Mouse (Mus musculus) liver, embryonic 12.5 days (tissue): ENCODE results near the gene Cd2. TPM values are rescaled to one million over a fixed set of nuclear protein-coding genes. Genes with fewer than 3 reads are reported as not detected.

Source experiments
- ATAC-seq: fragments of 200-750 bp; cut with Nextera tagmentation; 2 replicates; pipeline ENCODE4 v1.8.0; 2017; ENCODE audit warnings: moderate number of reproducible peaks, mild to moderate bottlenecking, moderate library complexity
- H3K27ac ChIP-seq: fragments of 300-500 bp; sonication (generic); 2 replicates; pipeline ENCODE4 v1.5.1; 2016; ENCODE audit warnings: mild to moderate bottlenecking
- H3K27me3 ChIP-seq: fragments of 300-500 bp; sonication (generic); replicated peaks from 2 replicates; pipeline ENCODE4 v1.6.1; 2016; ENCODE audit warnings: mild to moderate bottlenecking, moderate library complexity
- H3K36me3 ChIP-seq: fragments of 300-500 bp; sonication (generic); 2 replicates; pipeline ENCODE4 v1.6.1; 2016; ENCODE audit warnings: mild to moderate bottlenecking, moderate library complexity
- H3K4me1 ChIP-seq: fragments of 300-500 bp; sonication (generic); 2 replicates; pipeline ENCODE4 v1.6.1; 2016
- H3K4me2 ChIP-seq: fragments of 300-500 bp; sonication (generic); 2 replicates; pipeline ENCODE4 v1.6.1; 2016; ENCODE audit warnings: mild to moderate bottlenecking, moderate library complexity
- H3K4me3 ChIP-seq: fragments of 300-500 bp; sonication (generic); 2 replicates; pipeline ENCODE4 v1.5.1; 2016; ENCODE audit warnings: mild to moderate bottlenecking, moderate library complexity
- H3K9ac ChIP-seq: fragments of 300-500 bp; sonication (generic); 2 replicates; pipeline ENCODE4 v1.6.1; 2016; ENCODE audit warnings: mild to moderate bottlenecking, moderate library complexity
- H3K9me3 ChIP-seq: fragments of 300-500 bp; sonication (generic); replicated peaks from 2 replicates; pipeline ENCODE4 v1.6.1; 2016; ENCODE audit warnings: mild to moderate bottlenecking, moderate library complexity
- WGBS: fragments of 180-500 bp; shearing (Covaris S2); methylation state at CpG from one replicate; pipeline ENCODE4 v1.1.7; 2016; ENCODE audit not compliant: insufficient replicate concordance; 5-methylcytosine and 5-hydroxymethylcytosine counted together
- polyA plus RNA-seq: library from polyadenylated mRNA; unstranded; fragments of >200 nt; fragmentation: Nextera tagmentation; extraction: Ambion mirVana; gene quantifications from 2 replicates; pipeline ENCODE4 v1.2.1, GENCODE M21; 2016

Gene Cd2
- polyA plus RNA-seq, 1 experiment from 2014 or later: not detected

DNA sequence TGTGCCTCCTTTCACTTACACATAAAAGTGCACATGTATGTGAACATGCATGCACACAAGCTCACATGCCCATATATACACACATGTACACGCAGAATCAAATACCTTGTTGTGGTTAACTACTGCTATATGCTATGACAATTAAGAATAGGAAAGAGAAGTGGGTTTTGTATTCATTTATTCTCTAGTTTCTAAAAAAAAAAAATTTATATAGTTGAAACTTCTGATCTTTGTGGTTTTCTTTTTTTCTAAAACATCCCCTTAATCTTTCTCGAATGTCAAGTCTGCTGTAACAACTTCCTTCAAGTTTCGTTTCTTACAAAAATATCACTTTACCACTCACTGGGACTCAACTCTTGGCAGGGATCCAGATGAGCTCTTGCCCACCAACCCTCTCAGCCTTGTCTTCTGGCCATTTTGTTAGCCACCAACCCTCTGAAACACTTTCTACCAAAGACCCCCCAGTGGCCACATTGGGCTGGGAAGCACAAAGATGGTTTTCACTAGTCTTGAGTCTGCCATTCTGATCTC lies 22.1 kb downstream of the Cd2 start:
- ATAC-seq: no peak
- Histone ChIP-seq H3K9ac (no peak overlapping the region), H3K9me3 (no peaks in the 10 kb centered on the region)

DNA sequence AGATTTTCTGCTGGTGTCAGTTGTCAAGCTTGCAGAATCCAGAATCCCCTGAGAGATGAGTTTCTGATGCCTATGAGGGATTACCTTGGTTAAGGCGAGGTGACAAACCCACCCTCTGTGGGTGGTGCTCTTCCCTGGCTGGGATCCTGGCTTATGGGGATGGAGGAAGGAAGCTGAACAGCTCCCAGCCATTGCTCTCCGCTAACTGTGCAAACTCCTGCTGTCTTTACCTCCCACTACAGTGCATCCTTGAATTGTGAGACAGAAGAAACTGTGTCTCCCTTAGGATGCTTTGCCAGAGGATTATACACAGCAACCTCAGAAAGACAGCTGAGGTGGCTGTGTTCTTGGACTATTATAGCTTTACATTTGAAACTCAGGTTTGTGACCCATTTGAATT lies 28.8 kb downstream of the Cd2 start:
- no peak overlapping the region for H3K27ac ChIP-seq
- H3K9ac ChIP-seq: no peak overlapping the region
- H3K4me3 ChIP-seq: no peak overlapping the region
- ATAC-seq: no peak
- H3K27me3 ChIP-seq: no peaks in the 10 kb centered on the region
- H3K4me2 ChIP-seq: no peak overlapping the region
- WGBS: 33% methylated on average over 2 of the region's 2 CpGs
- no peaks in the 10 kb centered on the region for H3K36me3 ChIP-seq
- no peaks in the 10 kb centered on the region for H3K9me3 ChIP-seq
- no peaks in the 10 kb centered on the region for H3K4me1 ChIP-seq

More for the DNA sequence above, 22.1 kb downstream of the Cd2 start:
- 53% methylated on average over 3 of the region's 3 CpGs for WGBS
- no peaks in the 10 kb centered on the region for H3K27me3 ChIP-seq
- H3K4me1 ChIP-seq: no peaks in the 10 kb centered on the region
- H3K27ac ChIP-seq: no peak overlapping the region
- H3K4me2 ChIP-seq: no peak overlapping the region
- no peak overlapping the region for H3K4me3 ChIP-seq
- no peaks in the 10 kb centered on the region for H3K36me3 ChIP-seq

DNA sequence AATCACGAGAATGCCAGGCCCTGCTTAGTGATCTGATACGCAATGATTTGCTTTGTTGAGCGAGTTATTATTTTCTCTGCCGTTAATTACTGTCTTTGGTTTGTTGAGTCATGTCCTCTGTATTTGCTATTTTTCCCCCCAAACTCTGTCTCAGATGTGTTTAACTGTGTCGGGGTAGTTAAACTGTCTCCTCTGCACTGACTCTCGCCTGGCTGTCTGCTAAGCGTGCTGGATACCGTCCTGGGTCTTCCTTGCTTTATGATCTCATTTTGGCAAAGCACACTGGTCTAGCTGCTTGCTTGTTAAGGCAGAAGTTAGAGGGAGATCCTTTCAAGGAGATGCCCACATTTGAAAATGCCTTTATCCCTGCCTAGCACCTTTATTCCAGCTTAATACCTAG lies 31.6 kb downstream of the Cd2 start:
- no peak overlapping the region for H3K4me3 ChIP-seq
- H3K27ac ChIP-seq: no peak overlapping the region
- H3K9me3 ChIP-seq: no peaks in the 10 kb centered on the region
- H3K27me3 ChIP-seq: no peaks in the 10 kb centered on the region; the same call in 1 of the 2 replicates
- no peak overlapping the region for H3K9ac ChIP-seq
- no peaks in the 10 kb centered on the region for H3K4me1 ChIP-seq
- H3K36me3 ChIP-seq: no peaks in the 10 kb centered on the region
- no peak overlapping the region for H3K4me2 ChIP-seq
- ATAC-seq: no peak
- WGBS: 80% methylated on average over 8 of the region's 8 CpGs

DNA sequence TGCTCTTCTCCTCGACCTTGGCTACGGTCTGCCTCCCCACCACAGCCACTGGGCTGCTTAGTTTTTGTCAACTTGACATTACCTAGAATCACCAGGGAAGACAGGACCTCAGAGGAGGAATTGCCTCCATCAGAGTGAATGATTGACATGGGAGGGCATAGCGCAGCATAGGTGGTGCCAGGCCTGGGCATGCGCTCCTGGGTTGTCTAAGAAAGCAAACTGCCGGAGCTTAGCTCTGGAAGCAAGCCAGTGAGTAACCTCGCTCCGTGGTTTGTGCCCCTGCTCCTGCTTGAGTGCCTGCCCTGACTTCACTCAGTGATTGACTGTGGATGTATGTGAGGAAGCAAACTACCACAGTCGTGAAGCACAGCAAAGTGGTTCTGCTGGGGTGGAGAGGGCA lies 35.6 kb downstream of the Cd2 start:
- ATAC-seq: no peak
- H3K4me1 ChIP-seq: no peaks in the 10 kb centered on the region
- WGBS: 74% methylated on average over 8 of the region's 8 CpGs
- no peak overlapping the region for H3K4me2 ChIP-seq
- H3K9ac ChIP-seq: no peak overlapping the region
- H3K9me3 ChIP-seq: no peaks in the 10 kb centered on the region
- H3K36me3 ChIP-seq: no peaks in the 10 kb centered on the region
- H3K27ac ChIP-seq: no peak overlapping the region
- no peak overlapping the region for H3K4me3 ChIP-seq
- no peaks in the 10 kb centered on the region; the same call in 1 of the 2 replicates for H3K27me3 ChIP-seq

DNA sequence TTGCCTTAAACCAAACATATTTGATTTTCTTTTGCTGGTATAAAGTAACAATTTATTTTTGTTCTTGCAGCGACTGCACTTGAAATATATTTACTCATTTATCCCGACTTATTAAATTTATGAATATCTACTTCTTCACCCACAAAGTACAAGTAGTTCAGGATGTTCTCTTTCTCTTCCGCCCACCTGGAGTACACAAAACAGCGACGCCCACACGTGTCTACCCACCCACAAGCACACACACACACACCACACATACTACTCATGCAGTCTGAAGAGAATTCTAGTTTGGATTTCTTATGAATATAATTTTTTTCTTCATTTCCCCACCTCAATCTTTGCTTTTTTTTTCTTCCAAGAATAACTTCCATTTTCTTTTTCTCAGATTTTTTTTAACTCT lies 37.9 kb downstream of the Cd2 start:
- Histone ChIP-seq H3K27me3 (no peaks in the 10 kb centered on the region; the same call in 1 of the 2 replicates), H3K36me3 (no peaks in the 10 kb centered on the region), H3K27ac (no peak overlapping the region), H3K4me3 (no peak overlapping the region), H3K4me2 (no peak overlapping the region), H3K4me1 (no peaks in the 10 kb centered on the region), H3K9ac (no peak overlapping the region), H3K9me3 (no peaks in the 10 kb centered on the region)
- WGBS: 71% methylated on average over 6 of the region's 6 CpGs
- ATAC-seq: no peak

DNA sequence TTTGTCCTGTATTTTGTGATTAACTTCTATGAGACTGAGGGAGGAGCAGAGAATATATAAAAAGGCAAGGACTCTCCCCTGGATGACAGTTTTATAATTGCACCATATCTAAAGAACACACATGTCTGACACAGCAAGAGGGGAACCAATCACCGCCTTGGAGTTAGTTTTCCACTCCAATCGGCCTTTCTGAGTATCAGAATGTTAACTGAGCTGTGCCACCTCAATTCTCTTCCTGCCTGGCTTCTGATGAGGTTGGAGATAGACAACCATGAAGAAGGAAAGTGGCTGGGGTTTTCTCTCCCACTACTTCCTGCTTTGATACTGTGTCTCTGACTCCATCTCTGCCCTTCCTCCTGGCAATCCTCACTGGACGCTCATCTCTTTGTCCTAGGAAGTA lies 42.5 kb downstream of the Cd2 start:
- no peak for ATAC-seq
- H3K27ac ChIP-seq: no peak overlapping the region

DNA sequence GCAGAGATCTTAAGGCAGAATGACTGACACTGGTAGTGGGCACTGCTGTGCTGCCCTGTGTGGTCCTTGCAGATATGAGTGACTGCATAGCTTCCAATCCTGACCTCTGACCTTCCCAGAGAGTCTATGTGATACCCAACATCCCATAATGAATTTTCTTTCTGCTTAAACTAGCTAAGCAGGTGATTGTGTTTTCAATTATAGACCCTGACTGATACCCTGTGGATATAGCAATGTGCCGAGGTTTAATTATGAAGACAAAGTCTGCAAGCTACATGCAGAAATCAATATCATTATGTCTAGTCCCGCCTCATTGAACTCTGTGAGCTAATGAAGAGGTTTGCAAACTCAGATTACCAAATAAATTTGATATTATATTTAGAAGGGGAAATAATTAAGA lies 44.7 kb downstream of the Cd2 start:
- H3K4me1 ChIP-seq: no peaks in the 10 kb centered on the region
- no peak overlapping the region for H3K4me3 ChIP-seq
- no peak overlapping the region for H3K9ac ChIP-seq
- no peaks in the 10 kb centered on the region for H3K27me3 ChIP-seq
- no peaks in the 10 kb centered on the region for H3K36me3 ChIP-seq
- 68% methylated on average over 2 of the region's 2 CpGs for WGBS
- ATAC-seq: no peak
- no peak overlapping the region for H3K4me2 ChIP-seq
- H3K9me3 ChIP-seq: no peaks in the 10 kb centered on the region
- H3K27ac ChIP-seq: no peak overlapping the region

More for the DNA sequence above, 42.5 kb downstream of the Cd2 start:
- 38% methylated on average over 3 of the region's 3 CpGs for WGBS
- H3K4me1 ChIP-seq: no peaks in the 10 kb centered on the region
- no peak overlapping the region for H3K4me2 ChIP-seq
- H3K36me3 ChIP-seq: no peaks in the 10 kb centered on the region
- H3K4me3 ChIP-seq: no peak overlapping the region
- H3K27me3 ChIP-seq: no peaks in the 10 kb centered on the region
- H3K9ac ChIP-seq: no peak overlapping the region
- no peaks in the 10 kb centered on the region for H3K9me3 ChIP-seq

DNA sequence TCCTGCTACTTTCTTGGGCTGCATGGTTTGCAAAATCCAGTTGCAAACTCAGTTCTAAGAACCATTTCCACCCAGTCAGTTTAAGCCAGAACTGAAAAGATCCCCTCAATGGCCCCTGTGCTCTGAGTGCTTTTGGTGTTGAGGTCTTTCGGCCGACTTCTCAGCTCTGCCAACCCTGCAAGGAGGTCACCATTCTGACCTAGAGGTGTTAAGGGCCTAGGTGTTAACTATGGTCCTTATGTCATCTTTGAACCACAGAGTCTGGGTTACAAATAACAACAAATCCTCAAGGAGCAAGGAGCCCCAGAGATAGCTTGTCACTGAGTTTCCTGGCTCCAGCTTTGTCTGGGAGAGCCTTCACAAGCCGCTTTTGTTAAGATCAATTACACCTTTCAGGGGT lies 45.9 kb downstream of the Cd2 start:
- WGBS: 66% methylated on average over 3 of the region's 3 CpGs

DNA sequence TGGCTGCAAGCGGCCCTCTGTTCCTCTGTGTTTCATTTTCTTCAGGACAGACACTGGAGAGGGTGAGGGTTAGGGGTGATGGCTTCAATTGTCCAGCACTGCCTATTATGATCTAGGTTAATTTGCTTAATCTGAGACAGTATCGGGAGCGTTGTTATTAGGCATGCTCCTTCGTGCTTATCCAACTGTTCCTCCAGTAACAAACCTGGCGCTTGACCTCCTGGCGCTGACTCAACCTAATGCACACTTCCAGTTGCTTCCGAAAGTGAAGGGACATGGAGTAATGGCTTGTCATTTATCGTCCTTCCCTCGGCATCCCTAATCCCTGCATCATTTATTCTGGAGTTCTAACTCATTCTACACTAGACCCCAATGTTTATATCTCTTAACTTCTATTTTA lies 46.9 kb downstream of the Cd2 start:
- 76% methylated on average over 9 of the region's 9 CpGs for WGBS
- H3K27me3 ChIP-seq: no peaks in the 10 kb centered on the region
- no peaks in the 10 kb centered on the region for H3K9me3 ChIP-seq
- H3K9ac ChIP-seq: no peak overlapping the region
- no peaks in the 10 kb centered on the region for H3K36me3 ChIP-seq
- no peaks in the 10 kb centered on the region for H3K4me1 ChIP-seq
- H3K27ac ChIP-seq: no peak overlapping the region
- ATAC-seq: no peak
- no peak overlapping the region for H3K4me2 ChIP-seq
- H3K4me3 ChIP-seq: no peak overlapping the region

More for the DNA sequence above, 45.9 kb downstream of the Cd2 start:
- H3K4me3 ChIP-seq: no peak overlapping the region
- H3K27me3 ChIP-seq: no peaks in the 10 kb centered on the region
- H3K9ac ChIP-seq: no peak overlapping the region
- H3K4me1 ChIP-seq: no peaks in the 10 kb centered on the region
- H3K36me3 ChIP-seq: no peaks in the 10 kb centered on the region
- H3K4me2 ChIP-seq: no peak overlapping the region
- H3K9me3 ChIP-seq: no peaks in the 10 kb centered on the region
- no peak overlapping the region for H3K27ac ChIP-seq
- no peak for ATAC-seq

DNA sequence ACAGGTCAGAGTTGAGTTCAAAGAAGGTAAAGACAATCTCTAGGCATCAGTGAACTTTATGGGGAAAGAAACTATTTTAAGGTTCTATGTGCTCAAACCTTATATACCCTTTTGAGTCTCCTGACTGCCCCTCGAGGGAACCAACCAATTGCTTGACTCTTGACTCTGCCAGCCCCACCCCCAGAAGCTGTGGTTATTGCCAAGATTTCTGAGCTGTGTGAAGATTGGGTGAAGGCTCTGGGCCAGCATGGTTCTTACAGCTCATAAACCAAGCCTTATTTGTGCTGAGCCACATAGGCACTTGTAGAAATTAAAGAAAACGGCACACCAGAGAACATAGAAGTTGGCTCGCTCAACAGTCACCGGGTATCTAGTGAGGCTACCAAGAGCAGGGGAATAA lies 48.5 kb downstream of the Cd2 start:
- no peak for ATAC-seq
- Histone ChIP-seq H3K4me1 (no peaks in the 10 kb centered on the region), H3K27me3 (no peaks in the 10 kb centered on the region), H3K4me2 (no peak overlapping the region), H3K9ac (no peak overlapping the region), H3K4me3 (no peak overlapping the region), H3K9me3 (no peaks in the 10 kb centered on the region), H3K27ac (no peak overlapping the region), H3K36me3 (no peaks in the 10 kb centered on the region)
- WGBS: 83% methylated on average over 4 of the region's 4 CpGs

DNA sequence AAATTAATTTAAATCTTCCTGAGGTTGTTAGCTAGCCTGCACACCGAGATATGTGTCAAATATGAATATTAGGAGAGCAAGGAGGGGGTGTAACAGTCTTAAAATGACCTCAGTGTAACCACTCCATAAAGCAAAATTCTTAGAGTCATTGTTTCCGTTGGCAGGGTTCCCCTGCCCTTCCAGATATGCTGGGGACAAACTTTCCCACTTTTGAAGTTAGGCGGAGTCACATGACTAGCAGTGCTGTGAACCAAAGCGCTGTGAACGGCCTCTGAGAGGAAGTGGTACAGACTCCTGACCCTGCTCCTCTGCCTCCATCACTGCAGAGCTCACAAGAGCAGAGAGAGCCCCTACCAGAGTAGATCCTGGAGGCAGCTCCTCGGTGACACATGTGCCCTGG lies 49.0 kb downstream of the Cd2 start:
- ATAC-seq: no peak
- no peaks in the 10 kb centered on the region for H3K36me3 ChIP-seq
- H3K9ac ChIP-seq: no peak overlapping the region
- H3K27me3 ChIP-seq: no peaks in the 10 kb centered on the region
- H3K4me1 ChIP-seq: no peaks in the 10 kb centered on the region
- H3K9me3 ChIP-seq: no peaks in the 10 kb centered on the region
- no peak overlapping the region for H3K4me2 ChIP-seq
- H3K4me3 ChIP-seq: no peak overlapping the region
- WGBS: 62% methylated on average over 6 of the region's 6 CpGs
- no peak overlapping the region for H3K27ac ChIP-seq

DNA sequence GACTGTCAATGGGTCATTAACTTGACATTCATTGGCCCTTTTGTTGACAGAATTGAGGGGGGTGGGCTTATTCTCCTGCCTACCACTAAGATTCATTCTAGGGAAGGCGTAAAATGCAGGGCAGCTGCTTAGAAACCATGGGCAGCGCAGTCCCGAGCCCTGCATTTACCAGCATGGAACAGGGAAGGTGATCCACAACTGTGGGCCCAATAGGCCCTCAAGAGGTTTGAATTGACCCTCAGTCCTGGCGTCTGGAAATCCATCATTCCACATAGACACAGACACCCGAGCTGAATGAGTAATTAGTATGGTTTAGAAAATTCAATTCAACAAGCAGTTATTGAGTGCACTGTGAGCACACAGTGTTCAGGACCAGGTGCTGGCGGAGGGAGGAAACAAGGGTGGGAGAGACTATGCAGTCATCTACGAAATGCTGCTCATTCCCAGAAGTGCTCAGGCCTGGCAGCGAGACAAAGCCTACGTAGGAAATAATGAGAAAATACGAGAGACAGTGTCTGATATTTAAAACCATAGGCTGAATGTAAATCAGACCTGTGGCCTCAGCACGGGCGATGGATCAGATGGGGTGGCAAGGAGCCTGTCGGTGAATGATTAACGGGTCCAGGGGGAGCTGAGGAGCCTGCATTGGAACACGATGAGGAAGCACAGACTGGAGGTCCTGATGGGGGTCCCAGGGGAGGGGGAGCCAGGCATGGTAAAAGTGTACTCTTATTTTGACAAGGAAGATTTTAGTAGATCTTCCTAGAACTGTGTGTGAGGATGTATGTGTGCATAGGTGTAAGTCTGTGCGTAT lies 50.5 kb downstream of the Cd2 start:
- Histone ChIP-seq H3K9me3 (no peaks in the 10 kb centered on the region), H3K27ac (no peak overlapping the region), H3K27me3 (no peaks in the 10 kb centered on the region), H3K36me3 (no peaks in the 10 kb centered on the region), H3K4me2 (no peak overlapping the region), H3K4me1 (no peaks in the 10 kb centered on the region), H3K4me3 (no peak overlapping the region), H3K9ac (no peak overlapping the region)
- no peak for ATAC-seq
- 64% methylated on average over 16 of the region's 16 CpGs for WGBS

DNA sequence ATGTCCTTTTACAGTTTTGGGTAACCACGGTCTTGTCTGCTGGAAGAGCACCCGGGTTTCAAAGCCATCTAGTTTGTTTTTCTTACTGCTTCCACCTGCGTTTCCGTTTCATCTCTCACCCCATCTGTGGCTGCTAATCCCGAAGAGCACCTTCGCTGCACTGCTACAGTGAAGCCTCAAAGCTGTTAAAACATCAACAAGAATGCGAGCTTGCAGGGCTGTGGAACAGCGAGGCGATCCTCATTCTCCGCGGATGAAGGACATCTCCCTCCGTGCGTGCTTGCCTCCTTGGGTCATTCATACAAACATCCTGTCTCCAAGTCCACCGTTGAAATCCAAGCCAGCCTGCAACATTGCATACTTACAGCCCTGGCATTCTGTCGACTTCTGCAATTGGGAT lies 51.5 kb downstream of the Cd2 start:
- Histone ChIP-seq H3K27ac (no peak overlapping the region), H3K4me2 (no peak overlapping the region), H3K9ac (no peak overlapping the region), H3K27me3 (no peaks in the 10 kb centered on the region), H3K36me3 (no peaks in the 10 kb centered on the region), H3K4me1 (no peaks in the 10 kb centered on the region), H3K4me3 (no peak overlapping the region), H3K9me3 (no peaks in the 10 kb centered on the region)
- ATAC-seq: no peak
- WGBS: 42% methylated on average over 15 of the region's 15 CpGs
